Mouse (Mus musculus): ENCODE measurements around the gene Mvb12b. TPM values are rescaled to one million over a fixed set of nuclear protein-coding genes. Genes with fewer than 3 reads are reported as not detected.

Mvb12b gene
- polyA plus RNA-seq, 2 experiments: 6.9 to 8.3 TPM

GRCm38 (mm10) chr2:33701446-33701815, 186.3 kb downstream of the Mvb12b start:
- TF ChIP-seq CTCF (IDR thresholded peaks at IDR 0.05; ENCODE audit: low read depth) (no peak), EP300 (IDR thresholded peaks at IDR 0.05; ENCODE audit: low read depth) (no peak)
- Histone ChIP-seq H3K27ac (no peak overlapping the region), H3K36me3 (replicated peaks; ENCODE audit: control insufficient read depth, insufficient read depth, low read depth) (no peaks in the 10 kb centered on the region), H3K4me2 (ENCODE audit: low read depth) (no peak overlapping the region), H3K4me1 (replicated peaks; ENCODE audit: control insufficient read depth in 2 of 2, insufficient read depth in 2 of 2, low read length in 1 of 2) (no peaks in the 10 kb centered on the region), H3K4me3 (ENCODE audit: insufficient read depth in 1 of 2, low read depth in 2 of 2, low read length in 2 of 2) (no peak overlapping the region), H3K27me3 (ENCODE audit: control insufficient read depth, insufficient read depth, low read length) (peaks cover 3% of the 10 kb centered on the region), H3K9me3 (ENCODE audit: control insufficient read depth, low read length) (no peaks in the 10 kb centered on the region; the same call in 1 of the 2 replicates), H3K9ac (replicated peaks) (no peak overlapping the region)
- ATAC-seq (ENCODE audit: insufficient read depth) (no peak), DNase-seq (ENCODE audit: low read depth in 3 of 3, low spot score in 3 of 3) (no peak)
- WGBS (ENCODE audit: insufficient replicate concordance): 46% methylated on average over 7 of the region's 7 CpGs

- ATAC-seq (ENCODE audit: insufficient read depth) (no peak), DNase-seq (ENCODE audit: low read depth in 3 of 3, low spot score in 3 of 3) (no peak)
- H3K27me3 ChIP-seq (ENCODE audit: control insufficient read depth, insufficient read depth, low read length): peaks cover 3% of the 10 kb centered on the region
- no peak overlapping the region for H3K27ac ChIP-seq
- no peak overlapping the region for H3K4me2 ChIP-seq (ENCODE audit: low read depth)
- TF ChIP-seq CTCF (IDR thresholded peaks at IDR 0.05; ENCODE audit: low read depth) (no peak), EP300 (IDR thresholded peaks at IDR 0.05; ENCODE audit: low read depth) (no peak)
- no peaks in the 10 kb centered on the region for H3K4me1 ChIP-seq (replicated peaks; ENCODE audit: control insufficient read depth in 2 of 2, insufficient read depth in 2 of 2, low read length in 1 of 2)
- H3K9ac ChIP-seq (replicated peaks): no peak overlapping the region
- WGBS (ENCODE audit: insufficient replicate concordance): 45% methylated on average over 15 of the region's 15 CpGs
- H3K4me3 ChIP-seq (ENCODE audit: insufficient read depth in 1 of 2, low read depth in 2 of 2, low read length in 2 of 2): no peak overlapping the region
- no peaks in the 10 kb centered on the region; the same call in 1 of the 2 replicates for H3K9me3 ChIP-seq (ENCODE audit: control insufficient read depth, low read length)
- H3K36me3 ChIP-seq (replicated peaks; ENCODE audit: control insufficient read depth, insufficient read depth, low read depth): no peaks in the 10 kb centered on the region
Observed at GRCm38 (mm10) chr2:33700581-33701445, 186.9 kb downstream of the Mvb12b start.

DNA sequence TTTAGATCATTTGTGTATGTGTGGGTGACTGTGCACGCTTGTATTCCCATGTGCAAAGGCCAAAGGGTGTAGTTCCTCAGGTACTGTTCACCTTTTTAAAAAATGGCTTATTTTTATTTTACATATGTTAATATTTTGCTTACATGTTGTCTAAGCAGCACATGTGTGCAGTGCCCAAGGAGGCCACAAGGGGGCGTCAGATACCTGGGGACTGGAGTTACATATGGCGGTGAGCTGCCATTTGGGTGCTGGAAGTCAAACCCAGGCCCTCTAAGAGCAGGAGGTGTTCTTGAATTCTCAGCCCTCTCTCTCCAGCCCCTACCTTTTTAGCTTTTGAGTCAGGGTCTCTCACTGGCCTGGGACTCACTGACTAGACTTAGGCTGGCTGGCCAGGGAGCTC, 188.8 kb downstream of the Mvb12b start:
- WGBS (ENCODE audit: insufficient replicate concordance): 42% methylated on average over 3 of the region's 3 CpGs

DNA sequence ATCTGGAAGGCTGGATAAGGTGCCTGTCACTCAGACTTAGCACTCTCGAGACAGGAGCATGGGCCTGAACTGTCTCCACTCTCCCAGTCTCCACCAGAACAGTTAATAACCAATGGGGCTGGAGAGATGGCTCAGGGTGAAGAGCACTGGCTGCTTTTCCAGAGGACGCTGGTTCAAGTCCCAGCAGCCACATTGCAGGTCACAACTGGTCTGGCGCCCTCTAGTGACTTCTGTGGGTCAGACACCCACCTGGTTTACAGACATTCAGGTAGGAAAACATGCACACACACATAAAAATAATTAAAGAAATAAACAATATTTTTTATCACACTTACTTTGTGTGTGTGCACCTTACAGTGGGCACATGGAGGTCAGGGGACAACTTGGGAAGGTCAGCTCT, 191.3 kb downstream of the Mvb12b start:
- no peaks in the 10 kb centered on the region; the same call in 1 of the 2 replicates for H3K9me3 ChIP-seq (ENCODE audit: control insufficient read depth, low read length)
- WGBS (ENCODE audit: insufficient replicate concordance): 45% methylated on average over 3 of the region's 3 CpGs
- no peak for ATAC-seq (ENCODE audit: insufficient read depth)

More for the DNA sequence above, 188.8 kb downstream of the Mvb12b start:
- Histone ChIP-seq H3K9ac (replicated peaks) (no peak overlapping the region), H3K27ac (no peak overlapping the region), H3K9me3 (ENCODE audit: control insufficient read depth, low read length) (no peaks in the 10 kb centered on the region; the same call in 1 of the 2 replicates), H3K4me1 (replicated peaks; ENCODE audit: control insufficient read depth in 2 of 2, insufficient read depth in 2 of 2, low read length in 1 of 2) (no peaks in the 10 kb centered on the region), H3K27me3 (ENCODE audit: control insufficient read depth, insufficient read depth, low read length) (no peaks in the 10 kb centered on the region; the same call in none of the 2 replicates), H3K4me2 (ENCODE audit: low read depth) (no peak overlapping the region), H3K36me3 (replicated peaks; ENCODE audit: control insufficient read depth, insufficient read depth, low read depth) (no peaks in the 10 kb centered on the region), H3K4me3 (ENCODE audit: insufficient read depth in 1 of 2, low read depth in 2 of 2, low read length in 2 of 2) (no peak overlapping the region)
- ATAC-seq (ENCODE audit: insufficient read depth) (no peak), DNase-seq (ENCODE audit: low read depth in 3 of 3, low spot score in 3 of 3) (no peak)
- TF ChIP-seq EP300 (IDR thresholded peaks at IDR 0.05; ENCODE audit: low read depth) (no peak), CTCF (IDR thresholded peaks at IDR 0.05; ENCODE audit: low read depth) (peak; percentile 67)

DNA sequence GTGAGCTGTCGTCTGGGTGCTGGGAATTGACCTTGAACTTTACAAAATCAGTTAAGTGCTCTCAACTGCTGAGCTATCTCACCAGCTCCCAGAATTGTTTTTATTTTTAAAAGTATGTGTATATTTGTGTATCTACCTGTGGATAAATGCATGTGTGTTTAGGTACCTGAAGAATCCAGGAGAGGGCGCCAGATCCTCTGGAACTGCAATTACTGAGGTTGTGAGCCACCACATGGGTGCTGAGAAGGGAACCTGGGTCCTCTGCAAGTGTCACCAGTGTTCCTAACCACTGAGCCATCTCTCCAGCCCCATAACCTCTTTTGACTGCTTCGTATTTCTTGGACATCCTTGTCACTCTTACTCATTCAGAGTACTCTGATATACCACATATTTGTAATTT, 193.8 kb downstream of the Mvb12b start:
- TF ChIP-seq CTCF (IDR thresholded peaks at IDR 0.05; ENCODE audit: low read depth) (0 out of 2 replicates have a peak, but pooled peaks have one; percentile 23), EP300 (IDR thresholded peaks at IDR 0.05; ENCODE audit: low read depth) (no peak)
- ATAC-seq (ENCODE audit: insufficient read depth): no peak

More for the DNA sequence above, 191.3 kb downstream of the Mvb12b start:
- no peak for DNase-seq (ENCODE audit: low read depth in 3 of 3, low spot score in 3 of 3)
- H3K4me1 ChIP-seq (replicated peaks; ENCODE audit: control insufficient read depth in 2 of 2, insufficient read depth in 2 of 2, low read length in 1 of 2): no peaks in the 10 kb centered on the region
- H3K27ac ChIP-seq: no peak overlapping the region
- no peak overlapping the region for H3K9ac ChIP-seq (replicated peaks)
- H3K4me2 ChIP-seq (ENCODE audit: low read depth): no peak overlapping the region
- no peak overlapping the region for H3K4me3 ChIP-seq (ENCODE audit: insufficient read depth in 1 of 2, low read depth in 2 of 2, low read length in 2 of 2)
- no peaks in the 10 kb centered on the region for H3K36me3 ChIP-seq (replicated peaks; ENCODE audit: control insufficient read depth, insufficient read depth, low read depth)
- no peaks in the 10 kb centered on the region; the same call in none of the 2 replicates for H3K27me3 ChIP-seq (ENCODE audit: control insufficient read depth, insufficient read depth, low read length)
- TF ChIP-seq CTCF (IDR thresholded peaks at IDR 0.05; ENCODE audit: low read depth) (peak; percentile 51; the same call in 1 of the 2 replicates), EP300 (IDR thresholded peaks at IDR 0.05; ENCODE audit: low read depth) (no peak)

More for the DNA sequence above, 193.8 kb downstream of the Mvb12b start:
- no peaks in the 10 kb centered on the region for H3K36me3 ChIP-seq (replicated peaks; ENCODE audit: control insufficient read depth, insufficient read depth, low read depth)
- WGBS (ENCODE audit: insufficient replicate concordance): 50% methylated on average over 3 of the region's 3 CpGs
- H3K27ac ChIP-seq: no peak overlapping the region
- H3K27me3 ChIP-seq (ENCODE audit: control insufficient read depth, insufficient read depth, low read length): no peaks in the 10 kb centered on the region
- H3K4me2 ChIP-seq (ENCODE audit: low read depth): no peak overlapping the region
- no peaks in the 10 kb centered on the region; the same call in 1 of the 2 replicates for H3K9me3 ChIP-seq (ENCODE audit: control insufficient read depth, low read length)
- no peak overlapping the region for H3K9ac ChIP-seq (replicated peaks)
- no peak for DNase-seq (ENCODE audit: low read depth in 3 of 3, low spot score in 3 of 3)
- no peaks in the 10 kb centered on the region for H3K4me1 ChIP-seq (replicated peaks; ENCODE audit: control insufficient read depth in 2 of 2, insufficient read depth in 2 of 2, low read length in 1 of 2)
- no peak overlapping the region for H3K4me3 ChIP-seq (ENCODE audit: insufficient read depth in 1 of 2, low read depth in 2 of 2, low read length in 2 of 2)
